ENCODE assay signal across 8 mouse cellular contexts in genomic region chr8:120634329-120634839, GRCm38 (mm10). TPM values are rescaled to one million over a fixed set of nuclear protein-coding genes. Genes with fewer than 3 reads are reported as not detected.
DNase-seq lines count a peak whose midpoint lies in the region; ATAC-seq and TF ChIP-seq lines count a peak whose summit lies in the region.

No protein-coding gene starts in this region.

- no peak for TF ChIP-seq EP300 in liver, postnatal 0 days (IDR thresholded peaks at IDR 0.05; ENCODE audit: low read depth)

- peak; percentile 85 for ATAC-seq in liver, postnatal 0 days
- ATAC-seq in neural tube, embryonic 13.5 days (ENCODE audit: low read depth): peak; percentile 28; the same call in 1 of the 2 replicates

- H3K27ac ChIP-seq in heart, embryonic 10.5 days: peak overlapping the region; percentile 78
- no peak overlapping the region for H3K27ac ChIP-seq in liver, postnatal 0 days (ENCODE audit: low read depth)
- no peak overlapping the region; the same call in 1 of the 2 replicates for H3K27ac ChIP-seq in neural tube, embryonic 13.5 days (replicated peaks)

- H3K27me3 ChIP-seq in heart, embryonic 10.5 days (ENCODE audit: insufficient read depth, poor library complexity, severe bottlenecking): peaks cover 53% of the 10 kb centered on the region
- H3K27me3 ChIP-seq in liver, postnatal 0 days (ENCODE audit: insufficient read depth, low read length): peaks cover 15% of the 10 kb centered on the region
- peaks cover 42% of the 10 kb centered on the region for H3K27me3 ChIP-seq in neural tube, embryonic 13.5 days

- H3K36me3 ChIP-seq in heart, embryonic 10.5 days: no peaks in the 10 kb centered on the region
- no peaks in the 10 kb centered on the region for H3K36me3 ChIP-seq in liver, postnatal 0 days (replicated peaks; ENCODE audit: insufficient read depth, low read length)
- no peaks in the 10 kb centered on the region for H3K36me3 ChIP-seq in neural tube, embryonic 13.5 days

- WGBS in heart, embryonic 10.5 days: under 1% methylated on average over 42 of the region's 42 CpGs
- 1% methylated on average over 30 of the region's 42 CpGs for WGBS in liver, postnatal 0 days (ENCODE audit: insufficient replicate concordance)
- WGBS in neural tube, embryonic 13.5 days: under 1% methylated on average over 29 of the region's 42 CpGs

- peaks cover 51% of the 10 kb centered on the region for H3K4me1 ChIP-seq in heart, embryonic 10.5 days
- peaks cover 12% of the 10 kb centered on the region for H3K4me1 ChIP-seq in liver, postnatal 0 days (ENCODE audit: insufficient read depth)
- H3K4me1 ChIP-seq in neural tube, embryonic 13.5 days (replicated peaks): peaks cover 19% of the 10 kb centered on the region

- DNase-seq in 3T3-L1 (ENCODE audit: low read depth, low spot score) (peak; percentile 14), MN1 (ENCODE audit: low spot score) (peak; percentile 78)
- peak; percentile 54 for DNase-seq in embryo, embryonic 10.5 days (ENCODE audit: low spot score)
- peak; percentile 82 for DNase-seq in heart, embryonic 10.5 days (ENCODE audit: low spot score)
- DNase-seq in kidney, adult 9 months: peak; percentile 79
- DNase-seq in liver, postnatal 0 days: peak; percentile 72
- DNase-seq in thymus, postnatal 0 days (ENCODE audit: low spot score): peak; percentile 67

- H3K9ac ChIP-seq in liver, postnatal 0 days (replicated peaks): peak overlapping the region; percentile 61
- peak overlapping the region; percentile 77 for H3K9ac ChIP-seq in neural tube, embryonic 13.5 days

- no peak for TF ChIP-seq CTCF in liver, postnatal 0 days (IDR thresholded peaks at IDR 0.05; ENCODE audit: low read depth)

- peaks cover 3% of the 10 kb centered on the region; the same call in 1 of the 2 replicates for H3K9me3 ChIP-seq in heart, embryonic 10.5 days
- H3K9me3 ChIP-seq in liver, postnatal 0 days (ENCODE audit: low read length): no peaks in the 10 kb centered on the region
- no peaks in the 10 kb centered on the region for H3K9me3 ChIP-seq in neural tube, embryonic 13.5 days

- peak overlapping the region; percentile 78 for H3K4me3 ChIP-seq in heart, embryonic 10.5 days
- peak overlapping the region; percentile 55 for H3K4me3 ChIP-seq in liver, postnatal 0 days (ENCODE audit: low read depth, low read length)
- peak overlapping the region; percentile 59 for H3K4me3 ChIP-seq in neural tube, embryonic 13.5 days

- peak overlapping the region; percentile 96 for H3K4me2 ChIP-seq in liver, postnatal 0 days (ENCODE audit: low read depth, low read length)
- H3K4me2 ChIP-seq in neural tube, embryonic 13.5 days: peak overlapping the region; percentile 94

RNA-seq across cellular contexts. Expression of gene 1190005I06Rik, which starts 13.0 kb away (rescaled TPM):
- polyA plus RNA-seq in heart, embryonic 10.5 days (2016; fragmentation: Nextera tagmentation; extraction: Ambion mirVana): 4.6 and 7.7 TPM in 2 replicates
- polyA plus RNA-seq in liver, postnatal 0 days (2015; fragmentation: Nextera tagmentation; extraction: Ambion mirVana): 4.8 and 5.0 TPM in 2 replicates
- 6.9 and 7.8 TPM in 2 replicates for polyA plus RNA-seq in neural tube, embryonic 13.5 days (2015; fragmentation: Nextera tagmentation; extraction: Ambion mirVana)
- 2.1 TPM in 2 replicates for polyA plus RNA-seq in thymus, postnatal 0 days (2015; fragmentation: Nextera tagmentation; extraction: Ambion mirVana)

RNA-seq across cellular contexts. Expression of gene Gm27021, which starts 33.5 kb away (rescaled TPM):
- polyA plus RNA-seq in heart, embryonic 10.5 days (2016; fragmentation: Nextera tagmentation; extraction: Ambion mirVana): 1.9 and 2.8 TPM in 2 replicates
- 0.58 and 1.4 TPM in 2 replicates for polyA plus RNA-seq in liver, postnatal 0 days (2015; fragmentation: Nextera tagmentation; extraction: Ambion mirVana)
- polyA plus RNA-seq in neural tube, embryonic 13.5 days (2015; fragmentation: Nextera tagmentation; extraction: Ambion mirVana): 5.5 and 7.3 TPM in 2 replicates
- polyA plus RNA-seq in thymus, postnatal 0 days (2015; fragmentation: Nextera tagmentation; extraction: Ambion mirVana): 1.6 and 2.3 TPM in 2 replicates

RNA-seq across cellular contexts. Expression of gene Cox4i1, which starts 33.6 kb away (rescaled TPM):
- polyA plus RNA-seq in heart, embryonic 10.5 days (2016; fragmentation: Nextera tagmentation; extraction: Ambion mirVana): 1,295 and 1,617 TPM in 2 replicates
- polyA plus RNA-seq in liver, postnatal 0 days (2015; fragmentation: Nextera tagmentation; extraction: Ambion mirVana): 1,191 and 1,240 TPM in 2 replicates
- 1,233 and 1,242 TPM in 2 replicates for polyA plus RNA-seq in neural tube, embryonic 13.5 days (2015; fragmentation: Nextera tagmentation; extraction: Ambion mirVana)
- 1,161 and 1,200 TPM in 2 replicates for polyA plus RNA-seq in thymus, postnatal 0 days (2015; fragmentation: Nextera tagmentation; extraction: Ambion mirVana)

RNA-seq across cellular contexts. Expression of gene Emc8, which starts 34.0 kb away (rescaled TPM):
- polyA plus RNA-seq in heart, embryonic 10.5 days (2016; fragmentation: Nextera tagmentation; extraction: Ambion mirVana): 249 and 314 TPM in 2 replicates
- polyA plus RNA-seq in liver, postnatal 0 days (2015; fragmentation: Nextera tagmentation; extraction: Ambion mirVana): 81.1 and 83.9 TPM in 2 replicates
- 147 and 149 TPM in 2 replicates for polyA plus RNA-seq in neural tube, embryonic 13.5 days (2015; fragmentation: Nextera tagmentation; extraction: Ambion mirVana)
- 259 and 294 TPM in 2 replicates for polyA plus RNA-seq in thymus, postnatal 0 days (2015; fragmentation: Nextera tagmentation; extraction: Ambion mirVana)

RNA-seq across cellular contexts. Expression of gene Gins2, which starts 45.3 kb away (rescaled TPM):
- 106 and 125 TPM in 2 replicates for polyA plus RNA-seq in heart, embryonic 10.5 days (2016; fragmentation: Nextera tagmentation; extraction: Ambion mirVana)
- 18.6 and 20.3 TPM in 2 replicates for polyA plus RNA-seq in liver, postnatal 0 days (2015; fragmentation: Nextera tagmentation; extraction: Ambion mirVana)
- polyA plus RNA-seq in neural tube, embryonic 13.5 days (2015; fragmentation: Nextera tagmentation; extraction: Ambion mirVana): 20.1 and 21.5 TPM in 2 replicates
- polyA plus RNA-seq in thymus, postnatal 0 days (2015; fragmentation: Nextera tagmentation; extraction: Ambion mirVana): 60.0 and 77.9 TPM in 2 replicates

Comparison
In these comparisons a context has a peak if more than half of its experiments do, and no peak if none do; other contexts are left out.
1. DNase-seq: peak in every context shown above with its lines; median percentile 82 in heart, embryonic 10.5 days; 79 in kidney, adult 9 months; 78 in MN1; 72 in liver, postnatal 0 days; 67 in thymus, postnatal 0 days; 54 in embryo, embryonic 10.5 days; 14 in 3T3-L1.